17 mouse cellular contexts compared by ENCODE assay signal in genomic region chr6:119445671-119446607, GRCm38 (mm10). TPM values are rescaled to one million over a fixed set of nuclear protein-coding genes. Genes with fewer than 3 reads are reported as not detected.
DNase-seq lines count a peak whose midpoint lies in the region; ATAC-seq and TF ChIP-seq lines count a peak whose summit lies in the region.
"Had no signal": no experiment of that assay in that cellular context is flagged by ENCODE, and none has a peak within 500 bp of the region (broad histone marks: within the 10 kb centered on the region; RNA-seq: fewer than 3 reads in every experiment).

No protein-coding gene starts in this region.

- ATAC-seq in megakaryocyte progenitor cell, adult 5-6 weeks (replicated peaks; ENCODE audit: poor library complexity): peak; percentile 24; the same call in 1 of the 2 replicates
- ATAC-seq: hindbrain, postnatal 0 days had no signal

- TF ChIP-seq POLR2A in CH12.LX (IDR thresholded peaks at IDR 0.05; ENCODE audit: low read depth, low read length): no peak

- no peaks in the 10 kb centered on the region for H3K79me2 ChIP-seq in CH12.LX (replicated peaks; ENCODE audit: control insufficient read depth, extremely low read depth, insufficient read depth, poor library complexity, severe bottlenecking)

- H3K36me3 ChIP-seq in CH12.LX (replicated peaks in 1 of 2; ENCODE audit: control insufficient read depth in 1 of 2, insufficient read depth in 1 of 2, low read length in 1 of 2): no peaks in the 10 kb centered on the region
- H3K36me3 ChIP-seq: embryonic facial prominence, embryonic 13.5 days; limb, embryonic 13.5 days; liver, embryonic 15.5 days; neural tube, embryonic 12.5 days had no signal

- H3K27ac ChIP-seq in CH12.LX (ENCODE audit: insufficient read depth, low read depth): no peak overlapping the region
- H3K27ac ChIP-seq: embryonic facial prominence, embryonic 13.5 days; hindbrain, postnatal 0 days; limb, embryonic 13.5 days; liver, embryonic 15.5 days; neural tube, embryonic 12.5 days had no signal

- in situ Hi-C loops in CH12.LX (cut with MboI; ENCODE audit: low pct_ligation_motif_present, low pct_unique_long_range_greater_than_20kb, low sequenced_read_pairs): loop anchor here (10.0 kb wide), 1 partner anchor 51 kb away; no protein-coding TSS in a partner anchor

- no peak overlapping the region for H3K9ac ChIP-seq in CH12.LX (ENCODE audit: insufficient read depth, low read depth)
- H3K9ac ChIP-seq: embryonic facial prominence, embryonic 13.5 days; limb, embryonic 13.5 days; liver, embryonic 15.5 days; neural tube, embryonic 12.5 days had no signal

- no peak for TF ChIP-seq RAD21 in CH12.LX (IDR thresholded peaks at IDR 0.05; ENCODE audit: low read depth, low read length)

- TF ChIP-seq EP300 in CH12.LX (IDR thresholded peaks at IDR 0.05; ENCODE audit: low read length): peak; percentile 67

- peaks cover 8 to 30% of the 10 kb centered on the region in 2 experiments for H3K4me1 ChIP-seq in CH12.LX (ENCODE audit: control insufficient read depth in 1 of 2, insufficient read depth in 2 of 2)

- H3K27me3 ChIP-seq in CH12.LX (replicated peaks): no peaks in the 10 kb centered on the region
- H3K27me3 ChIP-seq: neural tube, embryonic 12.5 days had no signal

- intact Hi-C loops in heart, postnatal 10 days (cut with DNase I): no loop called here

- peak; percentile 66 to 71 for DNase-seq in heart, postnatal 10 days
- DNase-seq in heart, adult 8-10 months (ENCODE audit: low spot score): no peak
- DNase-seq in CH12.LX (ENCODE audit: extremely low read depth): peak; percentile 54
- DNase-seq in adrenal gland, postnatal 10 days: peak; percentile 65
- DNase-seq in left cerebral cortex, adult 9 months (ENCODE audit: low spot score in 2 of 2): no peak
- no peak for DNase-seq in thymus, adult 18-20 months
- DNase-seq: cerebellum, adult 9-10 months; gastrocnemius, postnatal 36 days; kidney, adult 11 months; kidney, postnatal 10 days; lung, postnatal 10 days had no signal

- no peak for TF ChIP-seq CTCF in CH12.LX (conservative IDR thresholded peaks at IDR 0.05 in 1 of 2, IDR thresholded peaks at IDR 0.05 in 1 of 2; ENCODE audit: low read depth in 2 of 2, low read length in 2 of 2)

- peak overlapping the region in 1 of 3 experiments; percentile 38 for H3K4me3 ChIP-seq in CH12.LX (replicated peaks in 1 of 3; ENCODE audit: low read depth in 2 of 3, low read length in 2 of 3, poor library complexity in 1 of 3)
- H3K4me3 ChIP-seq: embryonic facial prominence, embryonic 13.5 days; limb, embryonic 13.5 days; liver, embryonic 15.5 days; neural tube, embryonic 12.5 days had no signal

- H3K9me3 ChIP-seq in CH12.LX (replicated peaks; ENCODE audit: low read length): no peaks in the 10 kb centered on the region
- H3K9me3 ChIP-seq: embryonic facial prominence, embryonic 13.5 days; limb, embryonic 13.5 days; liver, embryonic 15.5 days; neural tube, embryonic 12.5 days had no signal

- dilution Hi-C loops in CH12.LX (cut with MboI; ENCODE audit: extremely low pct_ligation_motif_present, extremely low pct_unique_long_range_greater_than_20kb, low sequenced_read_pairs): no loop called here

- H3K4me2 ChIP-seq in CH12.LX (ENCODE audit: insufficient read depth, low read depth, poor library complexity, severe bottlenecking): no peak overlapping the region; the same call in 1 of the 2 replicates
- H3K4me2 ChIP-seq: embryonic facial prominence, embryonic 13.5 days; limb, embryonic 13.5 days; liver, embryonic 15.5 days; neural tube, embryonic 12.5 days had no signal

TF ChIP-seq in CH12.LX, 34 proteins besides CTCF, POLR2A, EP300 and RAD21:
- TF ChIP-seq HCFC1 (IDR thresholded peaks at IDR 0.05; ENCODE audit: low read depth, low read length) (no peak), POLR2AphosphoS2 (IDR thresholded peaks at IDR 0.05; ENCODE audit: low read depth, low read length) (no peak), ELF1 (IDR thresholded peaks at IDR 0.05; ENCODE audit: low read depth, low read length) (peak; percentile 13; the same call in 1 of the 2 replicates), NELFE (IDR thresholded peaks at IDR 0.05; ENCODE audit: low read depth, low read length) (no peak), ETS1 (conservative IDR thresholded peaks at IDR 0.05; ENCODE audit: low read depth, low read length) (no peak; the same call in 1 of the 2 replicates), NRF1 (IDR thresholded peaks at IDR 0.05; ENCODE audit: low read depth, low read length) (no peak), SIN3A (IDR thresholded peaks at IDR 0.05; ENCODE audit: low read length) (0 out of 2 replicates have a peak, but pooled peaks have one; percentile 35), ZC3H11A (IDR thresholded peaks at IDR 0.05; ENCODE audit: low read depth, low read length) (no peak), USF2 (conservative IDR thresholded peaks at IDR 0.05; ENCODE audit: low read depth, low read length) (no peak), GABPA (IDR thresholded peaks at IDR 0.05; ENCODE audit: insufficient replicate concordance, low read depth, low read length) (no peak), MAFK (IDR thresholded peaks at IDR 0.05; ENCODE audit: insufficient replicate concordance, low read length) (0 out of 2 replicates have a peak, but pooled peaks have one; percentile 8), MAZ (IDR thresholded peaks at IDR 0.05; ENCODE audit: low read depth, low read length) (no peak), CHD1 (IDR thresholded peaks at IDR 0.05; ENCODE audit: low read depth, low read length) (no peak), JUN (IDR thresholded peaks at IDR 0.05; ENCODE audit: insufficient read depth, low read depth, low read length) (no peak), USF1 (IDR thresholded peaks at IDR 0.05; ENCODE audit: low read depth, low read length) (no peak), JUND (conservative IDR thresholded peaks at IDR 0.05; ENCODE audit: low read depth, low read length) (peak; percentile 30; the same call in 1 of the 2 replicates), MAX (IDR thresholded peaks at IDR 0.05; ENCODE audit: low read length) (no peak), TCF12 (IDR thresholded peaks at IDR 0.05; ENCODE audit: low read depth, low read length) (no peak), MEF2A (IDR thresholded peaks at IDR 0.05; ENCODE audit: borderline replicate concordance, low read depth, low read length) (no peak), KAT2A (IDR thresholded peaks at IDR 0.05; ENCODE audit: insufficient replicate concordance, low read length) (no peak), BHLHE40 (IDR thresholded peaks at IDR 0.05; ENCODE audit: low read depth, low read length) (no peak)

RNA-seq across cellular contexts. Expression of gene Adipor2, which starts 28.4 kb away (rescaled TPM):
- total RNA-seq in heart, postnatal 10 days (2021): 10 to 100 TPM; 59.0 to 61.0 TPM
- 10 to 100 TPM; 53.7 to 69.1 (median 61.2) TPM for total RNA-seq in heart, adult 8-10 months (2022)
- 40.3 and 43.4 TPM in 2 replicates for total RNA-seq in CH12.LX (2012; rRNA removed)
- total RNA-seq in CH12.LX (2014; rRNA removed): 40.0 and 43.5 TPM in 2 replicates
- 27.5 and 29.8 TPM in 2 replicates for polyA plus RNA-seq in CH12.LX (2012; ENCODE audit: insufficient read length, low read depth)
- total RNA-seq in adrenal gland, postnatal 10 days (2021): 100 to 1,000 TPM; 204 to 214 TPM
- total RNA-seq in megakaryocyte progenitor cell, adult 5-6 weeks (2015): 57.1 and 64.4 TPM in 2 replicates
- total RNA-seq in megakaryocyte progenitor cell, adult 5-6 weeks (2017): 71.4 and 85.8 TPM in 2 replicates

RNA-seq across cellular contexts. Expression of gene Fbxl14, which starts 33.5 kb away (rescaled TPM):
- 10 to 100 TPM; 19.5 to 20.0 TPM for total RNA-seq in heart, postnatal 10 days (2021)
- 10 to 100 TPM; 14.7 to 18.1 (median 16.2) TPM for total RNA-seq in heart, adult 8-10 months (2022)
- total RNA-seq in CH12.LX (2012; rRNA removed): 29.9 and 32.7 TPM in 2 replicates
- 27.8 and 30.3 TPM in 2 replicates for total RNA-seq in CH12.LX (2014; rRNA removed)
- 28.8 and 32.0 TPM in 2 replicates for polyA plus RNA-seq in CH12.LX (2012; ENCODE audit: insufficient read length, low read depth)
- 10 to 100 TPM; 26.8 to 30.0 TPM for total RNA-seq in adrenal gland, postnatal 10 days (2021)
- 45.5 and 47.0 TPM in 2 replicates for total RNA-seq in megakaryocyte progenitor cell, adult 5-6 weeks (2015)
- 43.8 and 47.6 TPM in 2 replicates for total RNA-seq in megakaryocyte progenitor cell, adult 5-6 weeks (2017)

Comparison
In these comparisons a context has a peak if more than half of its experiments do, and no peak if none do; other contexts are left out.
1. DNase-seq: peak in heart, postnatal 10 days (2 of 2), CH12.LX (single experiment) and adrenal gland, postnatal 10 days (single experiment); none in heart, adult 8-10 months (single experiment), left cerebral cortex, adult 9 months (0 of 2) and thymus, adult 18-20 months (0 of 2).